Mouse (Mus musculus) testis, adult 2 months (tissue): ENCODE measurements at regions not wholly inside any gene's neighbourhood (a gene's known extent, or its start where the extent isn't known, plus 50 kb on each side); places are given as distances from the start of the nearest gene placed in this dataset.

Experiments used
- CTCF ChIP-seq: fragments of 200-500 bp; IDR thresholded peaks from 2 replicates; pipeline ENCODE4 v1.5.1; 2012; ENCODE audit warnings: low read depth, mild to moderate bottlenecking, inconsistent platforms, low read length, moderate library complexity; ENCODE audit not compliant: control insufficient read depth, insufficient read depth, insufficient replicate concordance
- POLR2A ChIP-seq: fragments of 200-500 bp; IDR thresholded peaks from 2 replicates; pipeline ENCODE4 v1.6.1; 2012; ENCODE audit warnings: low read depth, mild to moderate bottlenecking, inconsistent platforms, low read length, moderate library complexity; ENCODE audit not compliant: control insufficient read depth

DNA sequence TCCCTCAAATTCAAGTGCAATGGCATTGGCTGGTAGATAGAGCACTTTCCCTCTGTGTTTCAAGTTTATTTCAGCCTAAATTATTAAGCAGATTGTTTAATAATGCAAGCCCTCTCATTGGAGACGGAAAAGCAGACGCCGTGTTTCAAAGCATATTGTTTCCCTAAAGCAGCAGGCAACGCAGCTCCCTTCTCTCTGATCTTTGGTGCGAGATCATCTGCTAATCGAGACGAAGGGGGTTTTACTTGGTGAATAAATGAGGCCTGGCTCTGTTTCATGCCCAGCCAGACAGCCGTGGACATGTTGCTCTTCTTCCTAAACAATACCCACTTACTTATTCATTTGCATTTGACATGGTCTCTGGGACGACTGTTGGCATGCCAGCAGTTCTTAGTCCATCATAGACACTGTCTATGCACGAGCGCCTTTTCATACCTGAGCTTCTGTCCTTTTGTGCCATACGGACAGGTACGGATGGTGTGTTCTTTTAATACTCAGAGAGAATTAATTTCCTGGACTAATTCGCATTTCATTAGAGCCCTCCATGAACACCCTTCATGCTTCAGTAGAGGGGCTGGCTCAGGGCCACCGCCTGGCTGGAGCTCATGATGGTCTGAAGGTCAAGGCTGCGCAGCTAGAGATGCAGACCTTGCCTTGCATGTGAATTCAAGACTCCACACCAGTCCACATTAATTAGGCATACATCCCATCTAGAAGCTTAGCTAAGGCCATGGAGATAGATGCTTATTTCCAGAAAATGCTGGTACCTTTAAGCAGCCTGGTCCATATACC, 276.3 kb upstream of the Zdhhc25 start:
- no peak for TF ChIP-seq POLR2A
- no peak for TF ChIP-seq CTCF
